ENCODE assay signal across 14 mouse cellular contexts in genomic region chr4:150068216-150068615, GRCm38 (mm10). TPM values are rescaled to one million over a fixed set of nuclear protein-coding genes. Genes with fewer than 3 reads are reported as not detected.
"Had no signal": no experiment of that assay in that cellular context is flagged by ENCODE, and none has a peak within 500 bp of the region (broad histone marks: within the 10 kb centered on the region; RNA-seq: fewer than 3 reads in every experiment).

No protein-coding gene starts in this region.

- ATAC-seq: liver, embryonic 12.5 days; midbrain, embryonic 13.5 days had no signal

- H3K36me3 ChIP-seq: limb, embryonic 15.5 days; liver, embryonic 12.5 days; midbrain, embryonic 13.5 days; neural tube, embryonic 15.5 days had no signal

- H3K9ac ChIP-seq: limb, embryonic 15.5 days; liver, embryonic 12.5 days; lung, embryonic 14.5 days; midbrain, embryonic 13.5 days; neural tube, embryonic 15.5 days had no signal

- H3K4me1 ChIP-seq: midbrain, embryonic 13.5 days; neural tube, embryonic 15.5 days had no signal

- H3K4me3 ChIP-seq: limb, embryonic 15.5 days; liver, embryonic 12.5 days; midbrain, embryonic 13.5 days; myocyte; neural tube, embryonic 15.5 days had no signal

- H3K27ac ChIP-seq: kidney, postnatal 0 days; limb, embryonic 15.5 days; liver, embryonic 12.5 days; midbrain, embryonic 13.5 days; neural tube, embryonic 15.5 days had no signal

- H3K27me3 ChIP-seq: limb, embryonic 15.5 days; midbrain, embryonic 13.5 days; neural tube, embryonic 15.5 days had no signal

- H3K4me2 ChIP-seq: limb, embryonic 15.5 days; liver, embryonic 12.5 days; lung, embryonic 14.5 days; midbrain, embryonic 13.5 days; neural tube, embryonic 15.5 days had no signal

- H3K9me3 ChIP-seq: limb, embryonic 15.5 days; liver, embryonic 12.5 days; midbrain, embryonic 13.5 days; neural tube, embryonic 15.5 days had no signal

- DNase-seq: kidney, adult 9 months; kidney, postnatal 36 days; layer of hippocampus, adult 9-11 months; layer of hippocampus, postnatal 36 days; lung, embryonic 14.5 days; thymus, adult 2 months; thymus, postnatal 25 days had no signal

RNA-seq across cellular contexts. Expression of gene Slc2a5, which starts 50.9 kb away (rescaled TPM):
- total RNA-seq: megakaryocyte-erythroid progenitor cell, adult 5-6 weeks had no signal
